Mouse (Mus musculus) intestine, embryonic 15.5 days (tissue): ENCODE results near the gene Ercc6l2. TPM values are rescaled to one million over a fixed set of nuclear protein-coding genes. Genes with fewer than 3 reads are reported as not detected.
A peak's percentile ranks its signal among the peaks of the same experiment; 100 is the strongest.

Experiments
- ATAC-seq: fragments of 200-750 bp; cut with Nextera tagmentation; 2 replicates; pipeline ENCODE4 v1.8.0; 2017; ENCODE audit warnings: moderate TSS enrichment, moderate library complexity
- H3K27ac ChIP-seq: fragments of 300-500 bp; sonication (generic); 2 replicates; pipeline ENCODE4 v1.5.1; 2015; ENCODE audit warnings: mild to moderate bottlenecking, inconsistent platforms
- H3K27me3 ChIP-seq: fragments of 300-500 bp; sonication (generic); replicated peaks from 2 replicates; pipeline ENCODE4 v1.6.1; 2015; ENCODE audit warnings: inconsistent platforms
- H3K36me3 ChIP-seq: fragments of 300-500 bp; sonication (generic); 2 replicates; pipeline ENCODE4 v1.6.1; 2015; ENCODE audit warnings: inconsistent platforms
- H3K4me1 ChIP-seq: fragments of 300-500 bp; sonication (generic); replicated peaks from 2 replicates; pipeline ENCODE4 v1.6.1; 2015; ENCODE audit warnings: inconsistent platforms
- H3K4me2 ChIP-seq: fragments of 300-500 bp; sonication (generic); replicated peaks from 2 replicates; pipeline ENCODE4 v1.6.1; 2015; ENCODE audit warnings: mild to moderate bottlenecking, inconsistent platforms
- H3K4me3 ChIP-seq: fragments of 300-500 bp; sonication (generic); replicated peaks from 2 replicates; pipeline ENCODE4 v1.5.1; 2015; ENCODE audit warnings: inconsistent platforms
- H3K9ac ChIP-seq: fragments of 300-500 bp; sonication (generic); 2 replicates; pipeline ENCODE4 v1.6.1; 2015; ENCODE audit warnings: inconsistent platforms
- H3K9me3 ChIP-seq: fragments of 300-500 bp; sonication (generic); 2 replicates; pipeline ENCODE4 v1.6.1; 2016; ENCODE audit warnings: inconsistent platforms
- WGBS: fragments of 180-500 bp; shearing (Covaris S2); methylation state at CpG from one replicate; pipeline ENCODE4 v1.1.7; 2015; 5-methylcytosine and 5-hydroxymethylcytosine counted together
- polyA plus RNA-seq: library from polyadenylated mRNA; unstranded; fragments of >200 nt; fragmentation: Nextera tagmentation; extraction: Ambion mirVana; gene quantifications from 2 replicates; pipeline ENCODE4 v1.2.1, GENCODE M21; 2015

Ercc6l2 gene
- polyA plus RNA-seq, 1 experiment from 2014 or later = 22.5 TPM

DNA sequence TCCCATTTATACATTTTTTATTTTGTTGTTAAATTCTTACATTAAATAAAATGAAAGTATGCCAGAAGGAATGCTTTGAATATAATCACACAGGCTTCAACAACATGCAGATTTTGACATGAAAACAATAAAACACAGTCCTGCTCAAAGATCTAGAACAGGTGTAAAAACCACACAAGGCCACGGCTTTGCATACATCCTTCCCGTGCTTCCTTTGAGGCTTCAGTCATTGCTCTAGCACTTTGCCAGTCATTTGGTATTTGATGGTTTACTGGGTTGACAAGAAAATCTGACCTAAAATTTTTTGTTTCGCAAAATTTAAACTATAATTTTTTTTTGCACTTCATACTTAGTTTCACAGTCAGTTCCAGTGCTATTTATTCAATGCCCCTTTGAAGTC is 7.1 kb upstream of the Ercc6l2 start:
- no peak overlapping the region for H3K27ac ChIP-seq
- no peaks in the 10 kb centered on the region for H3K4me1 ChIP-seq
- no peaks in the 10 kb centered on the region for H3K9me3 ChIP-seq
- no peak overlapping the region for H3K4me3 ChIP-seq
- ATAC-seq = no peak
- WGBS = 91% methylated on average over 3 of the region's 3 CpGs
- no peaks in the 10 kb centered on the region for H3K27me3 ChIP-seq
- H3K36me3 ChIP-seq = no peaks in the 10 kb centered on the region
- no peak overlapping the region for H3K4me2 ChIP-seq
- no peak overlapping the region for H3K9ac ChIP-seq

DNA sequence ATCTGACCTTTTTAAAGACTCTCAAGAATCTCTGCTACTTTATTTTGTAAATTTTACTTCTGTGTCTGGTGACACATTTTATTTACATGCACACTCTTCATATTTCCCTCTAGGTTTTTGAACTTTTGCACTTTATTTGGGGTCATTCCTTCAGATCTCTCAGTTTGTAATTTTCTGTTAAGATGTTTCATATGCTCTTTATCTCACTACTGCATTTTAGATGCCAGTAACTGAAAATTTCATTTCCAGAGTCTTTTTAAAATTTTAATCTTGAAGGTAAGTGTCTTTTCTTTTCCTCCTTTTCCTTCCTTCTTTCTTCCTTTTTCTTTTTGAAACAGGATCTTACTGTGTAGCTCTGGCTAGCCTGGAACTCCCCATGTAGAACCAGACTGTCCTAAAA is 3.6 kb upstream of the Ercc6l2 start:
- Histone ChIP-seq H3K27me3 (no peaks in the 10 kb centered on the region), H3K27ac (no peak overlapping the region), H3K9ac (no peak overlapping the region), H3K4me3 (no peak overlapping the region), H3K9me3 (no peaks in the 10 kb centered on the region), H3K36me3 (no peaks in the 10 kb centered on the region), H3K4me1 (no peaks in the 10 kb centered on the region), H3K4me2 (no peak overlapping the region)
- ATAC-seq = no peak

DNA sequence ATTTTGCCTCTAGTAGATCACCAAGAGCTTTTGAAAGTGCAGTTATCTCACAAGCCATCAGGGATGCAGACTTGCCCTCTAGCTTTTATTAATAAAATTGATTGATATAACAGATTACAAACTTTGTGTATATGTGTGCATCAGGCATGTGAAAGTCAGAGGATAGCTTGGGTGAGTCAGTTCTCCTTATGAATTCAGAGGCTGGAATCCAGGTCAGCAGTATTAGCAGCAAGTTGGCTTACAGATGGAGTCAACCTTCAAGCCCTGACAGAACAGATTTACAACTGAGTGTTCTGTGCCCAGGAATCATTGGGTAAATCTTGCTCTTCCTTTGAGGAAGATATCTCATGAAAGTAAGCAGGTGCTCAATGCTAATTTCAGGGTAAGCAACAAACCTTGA is 891 bp downstream of the Ercc6l2 start:
- Histone ChIP-seq H3K4me1 (no peaks in the 10 kb centered on the region), H3K27me3 (no peaks in the 10 kb centered on the region), H3K9me3 (no peaks in the 10 kb centered on the region), H3K4me3 (peak overlapping the region; percentile 63), H3K9ac (no peak overlapping the region; the same call in 1 of the 2 replicates), H3K27ac (no peak overlapping the region), H3K36me3 (no peaks in the 10 kb centered on the region; the same call in 1 of the 2 replicates), H3K4me2 (peak overlapping the region; percentile 67)
- no peak for ATAC-seq

DNA sequence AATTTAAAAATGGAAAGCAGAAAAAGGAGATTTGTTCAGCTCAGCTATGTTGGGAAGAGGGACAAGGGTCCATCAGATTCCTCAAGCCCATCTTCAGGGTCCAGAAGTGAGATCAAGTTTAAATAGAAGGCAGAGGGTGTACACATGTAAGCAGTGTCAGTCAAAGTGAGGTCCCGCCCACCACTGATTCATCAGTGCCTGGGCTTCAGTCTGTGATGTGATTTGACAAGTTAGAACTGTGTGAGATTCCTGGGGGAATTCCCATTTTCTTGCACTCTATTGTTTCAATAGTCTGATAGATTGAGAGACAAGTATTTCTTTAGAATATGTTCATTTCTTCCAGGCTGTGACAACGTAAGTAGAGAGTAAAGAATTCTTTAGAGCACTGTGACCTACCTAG is 30.7 kb downstream of the Ercc6l2 start:
- WGBS = 95% methylated on average over 2 of the region's 2 CpGs
- Histone ChIP-seq H3K27me3 (no peaks in the 10 kb centered on the region), H3K4me2 (no peak overlapping the region), H3K36me3 (peaks cover 6% of the 10 kb centered on the region; the same call in 1 of the 2 replicates), H3K9ac (no peak overlapping the region), H3K4me1 (no peaks in the 10 kb centered on the region), H3K4me3 (no peak overlapping the region), H3K27ac (no peak overlapping the region), H3K9me3 (no peaks in the 10 kb centered on the region)
- no peak for ATAC-seq

DNA sequence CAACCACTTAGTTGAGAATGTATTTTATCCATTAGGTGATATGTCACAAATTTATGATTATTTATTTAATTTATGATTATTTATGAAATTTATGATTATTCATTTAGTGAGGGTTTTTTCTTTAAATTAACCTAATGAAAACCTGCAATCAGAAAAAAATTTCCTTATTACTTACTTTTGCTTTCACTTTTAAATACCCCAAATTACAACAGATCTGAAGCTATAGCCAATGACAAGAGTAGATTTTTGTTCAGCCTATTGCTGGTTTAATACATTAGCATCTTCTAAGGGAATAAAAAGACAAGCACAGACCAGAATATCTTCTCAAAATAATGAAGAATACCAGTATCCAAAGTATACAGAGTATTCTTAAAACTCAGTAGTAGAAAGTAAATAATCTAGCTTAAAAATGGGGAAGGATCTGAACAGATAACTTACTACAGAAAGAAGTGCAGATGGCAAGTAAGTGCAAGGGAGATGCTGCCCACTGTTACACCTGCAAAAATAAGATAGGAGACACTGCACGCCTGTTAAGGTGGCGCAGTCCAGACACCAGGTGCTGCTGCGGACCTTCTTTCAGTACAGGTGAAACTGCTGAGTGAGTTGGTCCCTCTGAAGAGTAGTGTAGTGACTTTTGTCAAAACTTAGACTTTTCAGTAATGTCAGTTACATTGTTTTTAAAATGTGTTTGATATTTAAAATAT is 35.4 kb downstream of the Ercc6l2 start:
- WGBS = 94% methylated on average over 3 of the region's 3 CpGs
- H3K9me3 ChIP-seq = no peaks in the 10 kb centered on the region
- H3K27ac ChIP-seq = no peak overlapping the region
- no peak for ATAC-seq
- H3K4me1 ChIP-seq = no peaks in the 10 kb centered on the region
- H3K4me2 ChIP-seq = no peak overlapping the region
- no peaks in the 10 kb centered on the region for H3K36me3 ChIP-seq
- no peak overlapping the region for H3K9ac ChIP-seq
- H3K4me3 ChIP-seq = no peak overlapping the region
- no peaks in the 10 kb centered on the region for H3K27me3 ChIP-seq

DNA sequence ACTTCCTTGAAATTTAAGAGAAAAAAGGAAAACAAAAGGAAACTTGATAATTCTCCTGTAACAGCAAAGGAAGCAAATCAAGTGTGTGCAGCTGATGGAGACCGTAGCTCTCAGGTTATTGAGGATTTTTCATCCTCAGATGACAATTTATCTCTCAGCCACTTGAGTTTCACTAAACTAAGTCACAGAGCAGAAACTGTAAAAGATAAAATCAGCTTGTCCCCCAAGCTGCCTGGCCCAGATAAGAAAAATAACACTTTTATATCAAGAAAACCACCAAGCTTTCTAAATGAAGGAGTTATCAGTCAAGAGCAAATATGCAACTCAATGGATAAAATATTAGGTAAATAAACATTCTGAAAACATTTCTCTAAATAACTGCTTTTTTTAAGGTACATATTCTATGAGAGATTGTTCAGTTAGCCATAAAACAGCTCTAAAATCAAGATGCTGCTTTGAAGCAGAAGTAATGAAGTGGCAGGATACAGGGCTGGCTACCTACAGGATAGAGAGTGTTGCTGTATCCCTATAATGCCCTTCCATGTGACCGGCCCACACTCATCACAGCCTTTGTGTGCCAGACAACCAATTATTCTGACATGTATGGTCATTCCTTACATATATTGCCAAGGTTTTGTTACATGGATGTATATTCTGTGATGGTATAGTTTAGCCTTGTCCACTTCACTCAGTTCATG is 57.7 kb downstream of the Ercc6l2 start:
- H3K9ac ChIP-seq = no peak overlapping the region
- WGBS = 76% methylated on average over 2 of the region's 2 CpGs
- ATAC-seq = no peak
- no peak overlapping the region for H3K27ac ChIP-seq
- no peaks in the 10 kb centered on the region for H3K4me1 ChIP-seq
- no peak overlapping the region for H3K4me3 ChIP-seq
- no peak overlapping the region for H3K4me2 ChIP-seq
- no peaks in the 10 kb centered on the region for H3K27me3 ChIP-seq
- H3K9me3 ChIP-seq = no peaks in the 10 kb centered on the region
- no peaks in the 10 kb centered on the region; the same call in 1 of the 2 replicates for H3K36me3 ChIP-seq

DNA sequence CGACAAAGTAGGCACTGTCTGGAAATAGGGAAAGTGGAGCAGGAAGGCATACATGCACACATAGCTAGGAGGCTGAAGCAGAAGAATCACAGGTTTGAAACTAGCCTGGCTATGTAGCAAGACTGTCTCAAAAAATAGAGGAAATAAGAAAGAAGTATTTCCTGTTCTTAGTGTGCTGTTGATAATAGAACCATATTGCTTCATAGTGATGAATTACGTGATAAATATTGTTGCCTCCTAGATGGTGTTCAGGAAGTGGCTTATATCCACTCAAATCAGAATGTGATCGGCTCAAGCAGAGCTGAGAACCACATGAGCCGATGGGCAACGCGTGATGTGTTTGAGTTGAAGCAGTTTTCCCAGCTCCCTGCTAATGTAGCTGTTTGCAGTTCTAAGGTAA is 62.1 kb downstream of the Ercc6l2 start:
- Histone ChIP-seq H3K4me3 (no peak overlapping the region), H3K9me3 (no peaks in the 10 kb centered on the region), H3K4me1 (0 out of 2 replicates have a peak, but pooled peaks cover 4% of the 10 kb centered on the region), H3K27ac (no peak overlapping the region), H3K9ac (no peak overlapping the region), H3K4me2 (no peak overlapping the region), H3K27me3 (no peaks in the 10 kb centered on the region), H3K36me3 (no peaks in the 10 kb centered on the region)
- ATAC-seq = no peak
- 90% methylated on average over 6 of the region's 6 CpGs for WGBS

DNA sequence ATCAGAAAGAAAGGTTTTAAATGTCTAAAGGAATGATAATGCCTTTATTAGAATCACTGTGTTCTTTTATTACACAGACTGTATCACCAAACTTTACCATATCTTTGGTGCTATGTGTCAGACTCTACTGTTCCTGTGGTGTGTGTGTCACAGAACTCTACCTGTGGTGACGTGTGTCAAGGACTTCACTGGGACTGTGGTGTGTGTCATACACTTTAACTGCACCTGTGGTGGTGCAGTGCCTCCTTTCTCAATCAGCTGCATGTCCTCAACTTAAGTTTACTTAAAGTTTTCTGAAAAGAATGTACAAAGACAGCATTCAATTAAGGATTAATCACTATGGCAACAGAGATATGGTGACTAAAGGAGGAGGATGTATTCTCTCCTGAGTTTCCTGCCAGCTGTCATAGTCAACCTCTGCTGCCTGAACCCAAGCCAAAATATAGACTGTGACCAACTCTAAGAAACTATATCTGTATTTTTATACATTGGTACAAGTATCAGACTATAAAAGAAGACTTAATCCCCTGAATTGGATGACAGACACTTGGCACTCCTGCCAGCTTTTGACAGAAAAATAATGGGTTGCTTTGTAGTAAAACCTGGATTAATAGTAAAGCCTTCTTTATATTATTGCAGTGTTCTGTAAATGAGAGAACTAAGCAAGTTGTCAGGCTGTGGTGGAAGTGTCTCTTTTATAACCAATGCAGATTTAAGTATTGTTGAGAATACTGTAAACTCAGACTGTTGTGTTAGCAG is 64.2 kb downstream of the Ercc6l2 start:
- Histone ChIP-seq H3K27me3 (no peaks in the 10 kb centered on the region), H3K9ac (no peak overlapping the region), H3K9me3 (no peaks in the 10 kb centered on the region), H3K27ac (no peak overlapping the region; the same call in 1 of the 2 replicates), H3K4me3 (no peak overlapping the region), H3K36me3 (no peaks in the 10 kb centered on the region), H3K4me1 (0 out of 2 replicates have a peak, but pooled peaks cover 4% of the 10 kb centered on the region), H3K4me2 (no peak overlapping the region)
- ATAC-seq = peak; percentile 34; the same call in 1 of the 2 replicates
- WGBS = 55% methylated on average over 1 of the region's 1 CpGs

DNA sequence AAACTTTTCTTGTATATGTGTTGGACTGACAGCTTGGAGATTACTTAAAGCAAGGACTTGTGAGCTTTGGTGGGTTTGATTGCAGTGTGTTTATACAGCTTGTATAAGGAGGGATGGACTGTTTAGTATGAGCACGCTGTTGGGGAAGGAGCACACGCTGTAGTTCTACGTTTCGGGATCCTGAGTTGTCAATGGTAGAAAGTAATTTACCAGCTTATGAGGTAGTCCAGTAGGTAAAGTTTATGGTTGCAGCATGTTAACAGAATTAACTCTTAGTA is 64.8 kb downstream of the Ercc6l2 start:
- 0 out of 2 replicates have a peak, but pooled peaks cover 4% of the 10 kb centered on the region for H3K4me1 ChIP-seq
- no peak overlapping the region for H3K4me2 ChIP-seq
- no peak for ATAC-seq
- no peaks in the 10 kb centered on the region for H3K36me3 ChIP-seq
- 40% methylated on average over 4 of the region's 4 CpGs for WGBS
- no peak overlapping the region for H3K9ac ChIP-seq
- H3K9me3 ChIP-seq = no peaks in the 10 kb centered on the region
- H3K27ac ChIP-seq = no peak overlapping the region
- no peak overlapping the region for H3K4me3 ChIP-seq
- no peaks in the 10 kb centered on the region for H3K27me3 ChIP-seq

DNA sequence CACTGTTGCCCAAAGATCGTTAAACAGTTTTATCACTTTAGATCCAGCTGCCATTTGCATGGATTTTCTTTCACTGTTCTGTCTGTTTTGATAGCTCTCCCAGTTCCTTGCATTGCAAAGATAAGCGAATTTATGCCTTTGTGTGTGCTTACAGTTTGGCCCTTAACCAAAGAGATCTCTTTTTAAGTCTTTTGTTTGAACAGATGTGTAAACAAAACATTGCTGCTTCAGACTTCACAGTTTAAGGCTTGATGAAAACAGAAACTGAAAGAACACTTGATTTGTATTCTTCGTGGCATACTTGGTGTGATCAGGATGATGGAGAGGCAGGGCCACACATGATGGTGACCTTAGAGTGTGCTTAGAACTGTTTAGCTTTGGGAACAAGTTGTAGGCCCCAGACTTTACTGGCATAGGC is 70.5 kb downstream of the Ercc6l2 start:
- no peaks in the 10 kb centered on the region for H3K4me1 ChIP-seq
- no peak for ATAC-seq
- no peak overlapping the region for H3K4me3 ChIP-seq
- no peaks in the 10 kb centered on the region for H3K9me3 ChIP-seq
- H3K27ac ChIP-seq = 0 out of 2 replicates have a peak overlapping the region, but pooled peaks have one; percentile 29
- H3K4me2 ChIP-seq = no peak overlapping the region
- H3K36me3 ChIP-seq = no peaks in the 10 kb centered on the region
- WGBS = 47% methylated on average over 3 of the region's 3 CpGs
- no peaks in the 10 kb centered on the region for H3K27me3 ChIP-seq
- H3K9ac ChIP-seq = no peak overlapping the region

DNA sequence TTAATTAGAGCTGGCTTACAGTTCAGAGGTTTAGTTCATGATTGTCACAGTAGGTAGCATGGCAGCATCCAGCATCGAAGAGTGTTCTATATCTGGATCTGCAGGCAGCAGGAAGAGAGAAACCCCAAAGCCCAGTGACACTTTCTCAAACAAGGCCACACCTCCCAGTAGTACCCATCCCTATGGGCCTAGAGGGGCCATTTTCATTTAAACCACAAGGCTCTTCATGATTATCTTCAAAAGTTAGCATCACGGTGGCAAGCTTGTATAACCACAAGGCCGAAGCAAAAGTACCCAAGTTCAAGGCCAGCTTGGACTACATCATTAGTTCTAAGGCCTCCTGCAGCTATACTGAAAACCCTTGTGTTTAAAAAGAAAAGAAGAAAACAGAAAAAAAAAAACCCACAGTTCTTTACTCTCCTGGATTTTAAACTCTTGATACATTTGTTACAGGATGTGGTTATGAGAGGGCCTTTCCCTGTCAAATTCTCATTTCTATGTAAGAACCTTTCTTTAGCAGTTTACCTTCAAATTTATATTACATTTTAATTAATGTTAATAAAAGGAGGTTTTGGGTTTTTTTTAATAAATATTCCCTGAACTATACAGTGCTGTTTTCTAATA is 71.5 kb downstream of the Ercc6l2 start:
- H3K4me3 ChIP-seq = no peak overlapping the region
- H3K4me1 ChIP-seq = no peaks in the 10 kb centered on the region
- no peaks in the 10 kb centered on the region for H3K27me3 ChIP-seq
- H3K9me3 ChIP-seq = no peaks in the 10 kb centered on the region
- no peak overlapping the region for H3K9ac ChIP-seq
- no peaks in the 10 kb centered on the region for H3K36me3 ChIP-seq
- WGBS = 93% methylated on average over 3 of the region's 3 CpGs
- ATAC-seq = no peak
- no peak overlapping the region for H3K27ac ChIP-seq
- no peak overlapping the region for H3K4me2 ChIP-seq

DNA sequence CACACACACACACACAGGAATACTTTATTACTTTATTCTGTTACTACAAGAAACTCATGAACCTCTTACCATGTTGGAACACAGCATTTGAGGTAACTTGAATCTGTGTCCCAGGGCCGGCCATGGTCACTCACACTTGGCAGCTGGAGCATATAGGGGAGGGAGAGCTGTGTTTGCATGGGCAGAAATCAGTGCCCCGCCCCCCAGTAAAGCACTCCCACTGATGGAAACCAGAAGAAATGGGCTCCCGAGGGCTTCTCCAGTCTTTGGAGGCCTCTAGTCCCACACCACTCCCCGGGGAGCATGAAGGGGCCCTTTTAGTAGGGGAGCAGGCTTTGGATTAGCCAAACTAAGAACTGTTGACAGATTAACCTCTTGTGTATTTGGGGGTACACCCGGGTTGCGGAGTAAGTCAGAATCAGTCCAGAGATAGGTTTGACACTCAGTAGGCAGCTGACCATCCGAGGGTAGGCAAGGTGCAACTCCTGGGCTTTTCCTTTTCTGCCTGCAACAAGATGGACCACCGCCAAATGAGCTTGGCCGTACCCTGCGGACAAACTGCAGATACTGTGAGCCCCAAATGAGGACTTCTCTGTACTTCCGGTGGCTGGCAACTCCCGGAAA is 85.8 kb downstream of the Ercc6l2 start:
- no peaks in the 10 kb centered on the region for H3K27me3 ChIP-seq
- no peak overlapping the region for H3K4me3 ChIP-seq
- no peaks in the 10 kb centered on the region for H3K9me3 ChIP-seq
- WGBS = 38% methylated on average over 12 of the region's 12 CpGs
- peaks cover 19% of the 10 kb centered on the region for H3K4me1 ChIP-seq
- no peak overlapping the region for H3K27ac ChIP-seq
- no peaks in the 10 kb centered on the region for H3K36me3 ChIP-seq
- peak overlapping the region; percentile 53 for H3K4me2 ChIP-seq
- H3K9ac ChIP-seq = no peak overlapping the region
- peak; percentile 41; the same call in 1 of the 2 replicates for ATAC-seq
